15 mouse cellular contexts compared by ENCODE assay signal in the genomic region with DNA sequence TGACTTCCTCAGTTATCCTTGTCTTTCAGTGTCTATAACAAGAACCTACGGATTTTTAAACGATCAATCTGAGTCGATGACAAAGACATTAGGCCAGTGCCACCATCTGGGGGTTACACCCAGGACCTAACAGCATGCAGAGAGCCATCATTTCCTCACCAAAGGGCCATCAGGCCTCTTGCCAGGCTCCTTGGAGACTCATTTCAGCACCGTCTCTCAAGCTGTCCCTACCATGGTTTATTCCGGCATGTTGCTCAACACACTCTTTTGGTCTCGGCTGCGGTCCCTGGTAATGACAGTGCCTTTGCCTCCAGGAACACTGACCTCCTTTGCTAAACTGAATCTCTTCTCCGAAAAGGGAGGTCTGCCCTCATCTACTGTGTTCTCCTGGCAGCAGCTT.
DNase-seq lines count a peak whose midpoint lies in the region; ATAC-seq lines count a peak whose summit lies in the region.
"Had no signal": no experiment of that assay in that cellular context is flagged by ENCODE, and none has a peak within 500 bp of the region (broad histone marks: within the 10 kb centered on the region; RNA-seq: fewer than 3 reads in every experiment).

No protein-coding gene starts in this region.

- peak; percentile 19 for DNase-seq in gastrocnemius, postnatal 25 days
- DNase-seq in gastrocnemius, postnatal 10 days = no peak
- DNase-seq in heart, adult 8-10 months (ENCODE audit: low spot score) = peak; percentile 7
- peak; percentile 11 for DNase-seq in lung, postnatal 10 days
- no peak for DNase-seq in lung, postnatal 36 days
- DNase-seq in cerebellum, postnatal 36 days = no peak
- DNase-seq: adrenal gland, adult 8-10 months; cerebellum, adult 11 months; cerebellum, adult 8-10 months had no signal

- H3K4me2 ChIP-seq in heart, embryonic 12.5 days = no peak overlapping the region
- H3K4me2 ChIP-seq: embryonic facial prominence, embryonic 12.5 days; forebrain, embryonic 15.5 days; heart, embryonic 13.5 days; hindbrain, embryonic 13.5 days had no signal

- H3K4me1 ChIP-seq in heart, embryonic 12.5 days (replicated peaks) = no peaks in the 10 kb centered on the region; the same call in 1 of the 2 replicates
- H3K4me1 ChIP-seq: embryonic facial prominence, embryonic 12.5 days; forebrain, embryonic 15.5 days; hindbrain, embryonic 13.5 days had no signal

- no peak overlapping the region for H3K27ac ChIP-seq in heart, embryonic 12.5 days (ENCODE audit: poor library complexity, severe bottlenecking)
- H3K27ac ChIP-seq: embryonic facial prominence, embryonic 12.5 days; forebrain, embryonic 15.5 days; heart, embryonic 13.5 days; hindbrain, embryonic 13.5 days; hindbrain, postnatal 0 days had no signal

- WGBS in heart, embryonic 12.5 days = 88% methylated on average over 8 of the region's 8 CpGs

- H3K9me3 ChIP-seq in heart, embryonic 12.5 days (replicated peaks) = no peaks in the 10 kb centered on the region
- H3K9me3 ChIP-seq: embryonic facial prominence, embryonic 12.5 days; forebrain, embryonic 15.5 days; heart, embryonic 13.5 days; hindbrain, embryonic 13.5 days had no signal

- no peaks in the 10 kb centered on the region for H3K36me3 ChIP-seq in heart, embryonic 12.5 days
- H3K36me3 ChIP-seq: embryonic facial prominence, embryonic 12.5 days; forebrain, embryonic 15.5 days; heart, embryonic 13.5 days; hindbrain, embryonic 13.5 days had no signal

- no peak overlapping the region for H3K9ac ChIP-seq in heart, embryonic 12.5 days
- H3K9ac ChIP-seq: embryonic facial prominence, embryonic 12.5 days; forebrain, embryonic 15.5 days; heart, embryonic 13.5 days; hindbrain, embryonic 13.5 days had no signal

- no peak overlapping the region for H3K4me3 ChIP-seq in heart, embryonic 12.5 days
- H3K4me3 ChIP-seq: embryonic facial prominence, embryonic 12.5 days; forebrain, embryonic 15.5 days; heart, embryonic 13.5 days; hindbrain, embryonic 13.5 days had no signal

- ATAC-seq in heart, embryonic 12.5 days (ENCODE audit: insufficient number of reproducible peaks, low FRiP score) = no peak
- ATAC-seq: forebrain, embryonic 15.5 days; hindbrain, postnatal 0 days had no signal

- no peaks in the 10 kb centered on the region for H3K27me3 ChIP-seq in heart, embryonic 12.5 days (replicated peaks)
- H3K27me3 ChIP-seq: embryonic facial prominence, embryonic 12.5 days; forebrain, embryonic 15.5 days; heart, embryonic 13.5 days; hindbrain, embryonic 13.5 days had no signal

Comparison
In these comparisons a context has a peak if more than half of its experiments do, and no peak if none do; other contexts are left out.
1. DNase-seq: peak in gastrocnemius, postnatal 25 days (single experiment), heart, adult 8-10 months (single experiment) and lung, postnatal 10 days (single experiment); none in gastrocnemius, postnatal 10 days (single experiment), lung, postnatal 36 days (single experiment) and cerebellum, postnatal 36 days (0 of 2).